Mouse (Mus musculus): Measurements from ENCODE around the gene Caskin1. TPM values are rescaled to one million over a fixed set of nuclear protein-coding genes. Genes with fewer than 3 reads are reported as not detected.
A peak's percentile ranks its signal among the peaks of the same experiment; 100 is the strongest.
"Not testable (repeated sequence)": the region's sequence is repeated elsewhere in the genome, so short reads cannot be mapped to it uniquely, and the experiment has no call there.

Gene Caskin1
- polyA plus RNA-seq, 1 experiment: 0.36 TPM

DNA sequence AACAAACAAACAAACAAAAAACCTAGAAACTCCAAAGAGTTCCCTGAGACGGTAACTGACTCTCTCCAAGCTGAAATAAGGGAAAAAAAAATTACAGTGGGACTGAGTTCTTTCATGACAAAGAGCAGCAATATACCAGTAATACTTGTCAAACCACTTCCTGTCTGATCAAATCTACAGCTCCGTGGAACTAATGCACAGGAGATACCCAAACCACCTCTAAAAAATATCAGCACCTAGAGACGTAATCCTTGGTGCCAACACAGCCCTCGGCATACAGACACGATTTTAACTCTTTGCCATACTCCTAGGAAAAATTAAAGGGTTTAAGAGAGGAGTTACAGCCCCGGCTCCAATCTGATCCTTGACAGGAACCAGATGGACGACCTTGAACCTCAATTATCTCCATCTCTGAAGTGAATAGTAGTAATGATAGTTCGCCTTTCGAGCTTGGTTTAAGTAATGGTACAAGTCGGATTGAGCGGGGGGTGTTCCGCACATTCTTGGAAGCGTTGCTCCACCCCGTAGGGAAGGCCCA lies 34.1 kb upstream of the Caskin1 start:
- H3K4me3 ChIP-seq (ENCODE audit: insufficient read depth, poor library complexity, severe bottlenecking): peak overlapping the region; percentile 79
- TF ChIP-seq CEBPB (IDR thresholded peaks at IDR 0.05; ENCODE audit: low read depth): no peak
- no peak for TF ChIP-seq MYOD1 (IDR thresholded peaks at IDR 0.05; ENCODE audit: control insufficient read depth, insufficient read length, low read depth)
- no peak for TF ChIP-seq CTCF (IDR thresholded peaks at IDR 0.05; ENCODE audit: control insufficient read depth, insufficient read depth, insufficient read length)
- no peak for TF ChIP-seq FOSL1 (IDR thresholded peaks at IDR 0.05; ENCODE audit: insufficient read depth, low read length, poor library complexity, severe bottlenecking)
- no peak for TF ChIP-seq USF1 (IDR thresholded peaks at IDR 0.05; ENCODE audit: low read depth)
- no peak for TF ChIP-seq MYOG (IDR thresholded peaks at IDR 0.05; ENCODE audit: control insufficient read depth, extremely low read depth, insufficient read length)
- no peak for TF ChIP-seq MAX (IDR thresholded peaks at IDR 0.05)
- peaks cover 19% of the 10 kb centered on the region for H3K79me3 ChIP-seq (ENCODE audit: low read depth)
- no peak overlapping the region for H3ac ChIP-seq (ENCODE audit: control insufficient read depth, insufficient read length, low read depth)
- peaks cover 17% of the 10 kb centered on the region for H3K36me3 ChIP-seq (ENCODE audit: control insufficient read depth, insufficient read depth)
- peaks cover 43% of the 10 kb centered on the region for H3K79me2 ChIP-seq (ENCODE audit: control insufficient read depth, insufficient read depth)
- no peaks in the 10 kb centered on the region for H3K27me3 ChIP-seq (ENCODE audit: control insufficient read depth, insufficient read depth, insufficient read length)

DNA sequence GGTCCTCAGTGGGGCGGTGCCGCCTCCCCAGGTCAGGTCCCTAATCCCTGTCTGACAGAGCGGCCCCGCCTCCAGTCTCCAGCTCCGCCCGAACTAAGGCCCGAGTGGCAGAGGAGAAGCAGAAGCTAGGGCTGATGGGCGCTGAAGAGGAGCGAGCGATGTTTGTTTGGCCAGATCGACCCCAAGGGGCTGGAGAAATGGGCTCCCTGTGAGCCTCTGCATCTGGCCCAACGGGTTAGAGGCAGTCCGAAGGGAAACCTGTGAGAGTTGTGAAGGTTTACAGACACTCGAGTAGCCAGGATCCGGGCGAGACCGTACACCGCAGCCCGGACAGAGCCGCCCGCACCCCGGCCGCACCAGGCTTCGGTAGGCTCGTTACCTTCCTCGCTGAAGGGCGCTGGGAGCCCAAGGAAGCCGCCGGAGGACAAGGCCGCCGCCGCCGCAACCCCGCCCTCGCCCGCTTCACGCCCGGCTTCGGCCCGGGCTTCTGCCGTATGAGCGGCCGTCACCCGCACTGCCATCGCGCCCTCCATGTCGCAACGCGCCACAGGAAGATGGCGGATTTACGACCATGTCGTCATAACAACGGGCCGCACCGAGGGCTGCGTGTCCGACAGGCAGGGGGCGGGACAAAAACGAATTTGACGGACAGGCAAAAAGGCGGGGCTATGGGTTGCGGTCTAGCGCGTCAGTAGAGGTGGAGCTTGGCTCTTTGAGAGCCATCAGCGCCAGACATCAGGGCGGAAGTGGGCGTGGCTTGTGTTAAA lies 33.5 kb upstream of the Caskin1 start:
- Histone ChIP-seq H3K27me3 (ENCODE audit: control insufficient read depth, insufficient read depth, insufficient read length) (no peaks in the 10 kb centered on the region), H3K36me3 (ENCODE audit: control insufficient read depth, insufficient read depth) (peaks cover 14% of the 10 kb centered on the region), H3K79me2 (ENCODE audit: control insufficient read depth, insufficient read depth) (peaks cover 43% of the 10 kb centered on the region), H3K79me3 (ENCODE audit: low read depth) (peaks cover 19% of the 10 kb centered on the region), H3ac (ENCODE audit: control insufficient read depth, insufficient read length, low read depth) (peak overlapping the region; percentile 80), H3K4me3 (ENCODE audit: insufficient read depth, poor library complexity, severe bottlenecking) (peak overlapping the region; percentile 79)
- no peak for TF ChIP-seq MYOD1 (IDR thresholded peaks at IDR 0.05; ENCODE audit: control insufficient read depth, insufficient read length, low read depth)
- no peak for TF ChIP-seq USF1 (IDR thresholded peaks at IDR 0.05; ENCODE audit: low read depth)
- TF ChIP-seq MAX (IDR thresholded peaks at IDR 0.05): peak; percentile 79
- peak; percentile 79 for TF ChIP-seq CEBPB (IDR thresholded peaks at IDR 0.05; ENCODE audit: low read depth)
- no peak for TF ChIP-seq CTCF (IDR thresholded peaks at IDR 0.05; ENCODE audit: control insufficient read depth, insufficient read depth, insufficient read length)
- TF ChIP-seq MYOG (IDR thresholded peaks at IDR 0.05; ENCODE audit: control insufficient read depth, extremely low read depth, insufficient read length): no peak
- no peak for TF ChIP-seq FOSL1 (IDR thresholded peaks at IDR 0.05; ENCODE audit: insufficient read depth, low read length, poor library complexity, severe bottlenecking)

DNA sequence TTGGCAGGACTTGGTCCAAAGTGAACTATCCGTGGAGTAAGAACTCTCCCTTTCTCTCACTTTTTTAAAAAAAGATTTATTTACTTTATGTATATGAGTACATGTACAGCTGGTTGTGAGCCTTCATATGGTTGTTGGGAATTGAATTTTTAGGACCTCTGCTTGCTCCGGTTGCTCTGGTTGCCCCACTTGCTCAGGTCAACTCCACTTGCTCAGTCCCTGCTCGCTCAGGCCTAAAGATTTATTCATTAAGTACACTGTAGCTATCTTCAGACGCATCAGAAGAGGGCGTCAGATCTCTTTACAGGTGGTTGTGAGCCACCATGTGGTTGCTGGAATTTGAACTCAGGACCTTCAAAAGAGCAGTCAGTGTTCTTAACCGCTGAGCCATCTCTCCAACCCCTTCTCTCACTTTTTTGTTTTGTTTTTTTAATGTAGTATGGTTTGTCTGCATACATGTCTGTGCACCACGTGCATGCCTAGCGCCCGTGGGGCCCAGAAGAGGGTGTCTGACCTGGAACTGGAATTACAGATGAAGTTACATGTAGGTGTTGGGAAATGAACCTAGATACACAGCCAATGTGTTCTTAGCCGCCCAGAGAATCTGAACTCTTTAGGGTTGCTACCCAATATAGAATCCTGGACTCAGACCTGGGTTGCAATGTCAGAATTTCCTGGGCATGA lies 32.7 kb upstream of the Caskin1 start:
- H3ac ChIP-seq (ENCODE audit: control insufficient read depth, insufficient read length, low read depth); H3K4me3 ChIP-seq (ENCODE audit: insufficient read depth, poor library complexity, severe bottlenecking); H3K27me3 ChIP-seq (ENCODE audit: control insufficient read depth, insufficient read depth, insufficient read length); H3K36me3 ChIP-seq (ENCODE audit: control insufficient read depth, insufficient read depth): not testable (repeated sequence)
- Histone ChIP-seq H3K79me2 (ENCODE audit: control insufficient read depth, insufficient read depth) (peaks cover 43% of the 10 kb centered on the region), H3K79me3 (ENCODE audit: low read depth) (peaks cover 19% of the 10 kb centered on the region)

DNA sequence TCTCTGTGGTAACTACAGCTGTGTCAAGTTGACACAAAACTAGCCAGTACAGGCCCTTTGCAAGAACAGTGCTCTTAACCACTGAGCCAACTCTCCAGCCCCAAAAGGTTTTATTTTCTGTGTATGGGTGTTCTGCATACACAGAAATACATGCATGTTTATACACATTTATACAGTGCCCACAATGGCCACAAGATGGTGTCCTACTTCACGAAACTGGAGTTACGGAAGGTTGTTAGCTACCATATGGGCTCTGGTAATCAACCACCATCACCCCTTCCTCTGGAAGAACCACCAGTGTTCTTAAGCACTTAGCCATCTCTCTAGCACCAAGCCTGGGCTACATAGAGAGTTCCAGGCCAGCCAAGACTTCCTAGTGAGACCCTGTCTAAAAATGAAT lies 26.8 kb upstream of the Caskin1 start:
- H3K79me3 ChIP-seq (ENCODE audit: low read depth): peaks cover 1% of the 10 kb centered on the region
- TF ChIP-seq FOSL1 (IDR thresholded peaks at IDR 0.05; ENCODE audit: insufficient read depth, low read length, poor library complexity, severe bottlenecking) (no peak), MYOG (IDR thresholded peaks at IDR 0.05; ENCODE audit: control insufficient read depth, extremely low read depth, insufficient read length) (no peak), CTCF (IDR thresholded peaks at IDR 0.05; ENCODE audit: control insufficient read depth, insufficient read depth, insufficient read length) (no peak), MYOD1 (IDR thresholded peaks at IDR 0.05; ENCODE audit: control insufficient read depth, insufficient read length, low read depth) (no peak), MAX (IDR thresholded peaks at IDR 0.05) (no peak), USF1 (IDR thresholded peaks at IDR 0.05; ENCODE audit: low read depth) (no peak), CEBPB (IDR thresholded peaks at IDR 0.05; ENCODE audit: low read depth) (no peak)

DNA sequence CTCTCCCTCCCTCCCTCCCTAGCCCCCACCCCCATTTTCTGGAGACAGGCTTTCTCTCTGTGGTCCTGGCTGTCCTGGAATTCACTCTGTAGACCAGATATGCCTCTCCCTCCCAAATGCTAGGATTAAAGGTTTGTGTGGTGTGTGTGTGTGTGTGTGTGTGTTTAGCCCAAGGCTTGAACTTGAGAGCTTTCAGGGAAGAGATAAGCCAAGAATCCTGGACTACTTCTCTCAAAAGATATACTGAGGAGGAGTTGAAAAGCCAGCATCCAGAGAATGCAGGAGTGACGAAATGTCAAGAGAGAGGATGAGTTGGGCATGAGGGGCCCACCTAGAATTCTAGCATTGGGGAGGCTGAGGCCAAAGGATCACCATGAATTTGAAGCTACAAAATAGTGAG lies 25.5 kb upstream of the Caskin1 start:
- Histone ChIP-seq H3K4me3 (ENCODE audit: insufficient read depth, poor library complexity, severe bottlenecking) (no peak overlapping the region), H3K27me3 (ENCODE audit: control insufficient read depth, insufficient read depth, insufficient read length) (no peaks in the 10 kb centered on the region), H3K79me2 (ENCODE audit: control insufficient read depth, insufficient read depth) (no peaks in the 10 kb centered on the region), H3K36me3 (ENCODE audit: control insufficient read depth, insufficient read depth) (no peaks in the 10 kb centered on the region), H3K79me3 (ENCODE audit: low read depth) (no peaks in the 10 kb centered on the region), H3ac (ENCODE audit: control insufficient read depth, insufficient read length, low read depth) (no peak overlapping the region)
- no peak for TF ChIP-seq CTCF (IDR thresholded peaks at IDR 0.05; ENCODE audit: control insufficient read depth, insufficient read depth, insufficient read length)

More for the DNA sequence above, 26.8 kb upstream of the Caskin1 start:
- no peak overlapping the region for H3ac ChIP-seq (ENCODE audit: control insufficient read depth, insufficient read length, low read depth)
- no peaks in the 10 kb centered on the region for H3K36me3 ChIP-seq (ENCODE audit: control insufficient read depth, insufficient read depth)
- no peak overlapping the region for H3K4me3 ChIP-seq (ENCODE audit: insufficient read depth, poor library complexity, severe bottlenecking)
- peaks cover 2% of the 10 kb centered on the region for H3K79me2 ChIP-seq (ENCODE audit: control insufficient read depth, insufficient read depth)
- H3K27me3 ChIP-seq (ENCODE audit: control insufficient read depth, insufficient read depth, insufficient read length): no peaks in the 10 kb centered on the region

Data from C2C12 (cell line).